Mouse (Mus musculus): ENCODE measurements around the gene Fryl. TPM values are rescaled to one million over a fixed set of nuclear protein-coding genes. Genes with fewer than 3 reads are reported as not detected.
A peak's percentile ranks its signal among the peaks of the same experiment; 100 is the strongest.

Gene Fryl
- polyA plus RNA-seq, 1 experiment from 2014 or later = 32.4 TPM

DNA sequence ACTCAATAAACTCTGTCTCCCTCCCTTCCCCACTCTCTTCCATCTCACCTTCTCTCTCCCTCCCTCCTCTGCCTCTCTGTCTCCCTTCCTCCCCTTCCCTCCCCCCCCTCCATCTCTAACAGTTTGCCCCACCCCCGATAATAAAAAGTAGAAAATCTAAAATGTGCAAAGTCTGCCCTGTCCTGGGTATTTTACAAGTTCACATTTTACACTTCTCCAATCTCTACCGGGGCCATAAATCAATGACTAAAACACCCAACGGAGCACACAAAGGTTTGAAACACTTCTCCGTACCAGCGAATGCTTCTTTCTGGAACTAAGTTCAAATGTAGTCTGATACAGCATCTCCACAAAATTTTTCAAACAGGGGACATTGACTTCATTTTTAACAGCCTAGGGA, 136.9 kb downstream of the Fryl start:
- H3K9me3 ChIP-seq (replicated peaks; ENCODE audit: control insufficient read depth, low read length) = no peaks in the 10 kb centered on the region
- no peak overlapping the region for H3K4me2 ChIP-seq (ENCODE audit: low read length)
- no peaks in the 10 kb centered on the region for H3K4me1 ChIP-seq (ENCODE audit: control insufficient read depth, insufficient read depth, low read length)
- H3K36me3 ChIP-seq (ENCODE audit: control insufficient read depth, insufficient read depth, low read length) = peaks cover 38% of the 10 kb centered on the region
- no peak overlapping the region for H3K4me3 ChIP-seq (ENCODE audit: low read depth, low read length)
- no peaks in the 10 kb centered on the region for H3K27me3 ChIP-seq (replicated peaks; ENCODE audit: control insufficient read depth, insufficient read depth, low read length)
- no peak overlapping the region for H3K9ac ChIP-seq (ENCODE audit: low read length)
- 94% methylated on average over 5 of the region's 5 CpGs for WGBS
- no peak overlapping the region for H3K27ac ChIP-seq (ENCODE audit: low read depth, low read length)
- DNase-seq (ENCODE audit: low spot score) (no peak), ATAC-seq (no peak)

DNA sequence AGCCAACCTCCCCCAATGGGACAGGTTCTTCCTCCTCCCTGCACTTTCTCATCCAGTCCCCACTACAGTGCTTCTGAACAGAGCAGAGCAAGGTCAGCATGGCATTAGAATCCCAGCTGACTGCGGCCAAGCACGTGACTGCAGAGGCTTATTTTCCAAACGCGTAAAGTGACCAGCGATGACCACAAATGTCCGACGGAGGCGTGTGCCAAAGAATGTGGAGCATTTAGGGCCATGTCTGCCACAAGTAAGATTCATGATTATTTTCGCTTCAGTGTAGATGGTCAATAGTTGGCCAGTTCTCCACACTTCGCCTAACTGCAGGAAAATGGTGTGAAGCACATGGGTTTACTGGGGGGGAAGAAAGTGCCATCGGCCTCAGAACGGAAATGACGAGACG, 137.6 kb downstream of the Fryl start:
- no peak overlapping the region for H3K4me3 ChIP-seq (ENCODE audit: low read depth, low read length)
- no peaks in the 10 kb centered on the region for H3K9me3 ChIP-seq (replicated peaks; ENCODE audit: control insufficient read depth, low read length)
- no peak overlapping the region for H3K4me2 ChIP-seq (ENCODE audit: low read length)
- H3K4me1 ChIP-seq (ENCODE audit: control insufficient read depth, insufficient read depth, low read length) = no peaks in the 10 kb centered on the region
- no peak overlapping the region for H3K9ac ChIP-seq (ENCODE audit: low read length)
- H3K36me3 ChIP-seq (ENCODE audit: control insufficient read depth, insufficient read depth, low read length) = peaks cover 36% of the 10 kb centered on the region
- H3K27ac ChIP-seq (ENCODE audit: low read depth, low read length) = no peak overlapping the region
- H3K27me3 ChIP-seq (replicated peaks; ENCODE audit: control insufficient read depth, insufficient read depth, low read length) = no peaks in the 10 kb centered on the region
- 92% methylated on average over 14 of the region's 14 CpGs for WGBS
- no peak for DNase-seq (ENCODE audit: low spot score)
- ATAC-seq = no peak

DNA sequence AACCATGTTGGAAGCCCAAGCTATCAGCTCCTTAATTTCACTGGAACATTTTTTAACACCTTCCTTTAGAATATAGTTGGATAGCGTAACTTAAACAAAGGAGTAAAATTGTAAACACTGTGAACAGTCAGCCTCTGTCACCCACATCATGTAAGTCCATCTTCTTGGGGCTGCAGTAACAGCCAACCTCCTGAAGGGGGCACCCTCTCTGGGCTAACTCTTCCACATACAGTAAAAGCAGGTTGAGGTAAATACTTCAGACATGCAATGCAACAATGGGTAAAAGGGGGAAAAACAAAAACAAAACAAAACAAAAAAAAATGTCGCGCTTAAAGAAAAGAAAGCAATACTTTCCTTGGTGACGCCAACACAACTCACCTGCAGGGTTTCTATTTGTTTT, 141.5 kb downstream of the Fryl start:
- Histone ChIP-seq H3K4me1 (ENCODE audit: control insufficient read depth, insufficient read depth, low read length) (no peaks in the 10 kb centered on the region), H3K4me2 (ENCODE audit: low read length) (no peak overlapping the region), H3K27ac (ENCODE audit: low read depth, low read length) (no peak overlapping the region), H3K27me3 (replicated peaks; ENCODE audit: control insufficient read depth, insufficient read depth, low read length) (no peaks in the 10 kb centered on the region), H3K4me3 (ENCODE audit: low read depth, low read length) (no peak overlapping the region), H3K9ac (ENCODE audit: low read length) (no peak overlapping the region), H3K36me3 (ENCODE audit: control insufficient read depth, insufficient read depth, low read length) (peaks cover 34% of the 10 kb centered on the region; the same call in 1 of the 2 replicates), H3K9me3 (replicated peaks; ENCODE audit: control insufficient read depth, low read length) (no peaks in the 10 kb centered on the region)
- DNase-seq (ENCODE audit: low spot score) (peak; percentile 28), ATAC-seq (no peak)
- 98% methylated on average over 4 of the region's 4 CpGs for WGBS

DNA sequence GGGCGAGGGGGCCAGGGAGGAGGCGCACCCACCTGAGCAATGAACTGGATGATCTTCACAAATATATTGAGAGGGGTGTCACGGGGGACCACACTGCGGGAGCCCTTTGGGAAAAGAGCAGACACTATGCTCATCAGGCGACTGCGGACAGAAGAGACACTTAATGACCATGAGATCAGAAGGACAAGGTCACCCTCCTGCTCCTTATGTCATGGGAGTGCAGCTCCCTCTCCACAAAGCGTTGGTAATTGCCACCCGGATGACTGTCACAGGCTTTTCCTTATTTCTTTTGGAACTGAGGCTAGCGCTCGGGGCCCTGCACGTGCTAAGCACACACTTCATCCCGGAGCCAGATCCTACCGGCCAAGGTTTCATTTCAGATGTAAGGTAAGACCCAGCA, 144.1 kb downstream of the Fryl start:
- H3K9ac ChIP-seq (ENCODE audit: low read length) = no peak overlapping the region
- no peaks in the 10 kb centered on the region for H3K9me3 ChIP-seq (replicated peaks; ENCODE audit: control insufficient read depth, low read length)
- H3K4me2 ChIP-seq (ENCODE audit: low read length) = no peak overlapping the region
- DNase-seq (ENCODE audit: low spot score) (no peak), ATAC-seq (no peak)
- H3K27me3 ChIP-seq (replicated peaks; ENCODE audit: control insufficient read depth, insufficient read depth, low read length) = no peaks in the 10 kb centered on the region
- WGBS = 91% methylated on average over 13 of the region's 13 CpGs
- H3K36me3 ChIP-seq (ENCODE audit: control insufficient read depth, insufficient read depth, low read length) = peaks cover 43% of the 10 kb centered on the region
- no peak overlapping the region for H3K4me3 ChIP-seq (ENCODE audit: low read depth, low read length)
- H3K4me1 ChIP-seq (ENCODE audit: control insufficient read depth, insufficient read depth, low read length) = no peaks in the 10 kb centered on the region
- no peak overlapping the region for H3K27ac ChIP-seq (ENCODE audit: low read depth, low read length)

DNA sequence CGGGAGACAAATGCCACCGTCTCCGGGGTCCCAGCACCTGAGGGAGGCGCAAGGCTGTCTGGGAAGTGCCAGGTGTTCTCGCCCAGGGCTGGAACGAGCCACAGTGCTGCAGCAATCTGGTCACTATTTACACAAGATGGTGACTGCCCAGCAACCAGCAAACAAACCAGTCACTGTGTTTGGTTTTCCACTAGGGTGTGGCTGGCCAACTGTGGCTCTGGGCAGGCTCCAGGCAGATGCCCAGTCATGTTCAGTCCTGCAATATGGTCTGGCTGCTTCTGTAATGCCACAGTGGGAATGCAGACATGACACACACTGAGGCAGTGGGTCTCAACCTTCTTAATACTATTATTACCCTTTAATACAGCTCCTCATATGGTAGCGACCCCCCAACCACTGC, 152.8 kb downstream of the Fryl start:
- H3K9me3 ChIP-seq (replicated peaks; ENCODE audit: control insufficient read depth, low read length) = no peaks in the 10 kb centered on the region
- H3K4me2 ChIP-seq (ENCODE audit: low read length) = no peak overlapping the region
- H3K4me3 ChIP-seq (ENCODE audit: low read depth, low read length) = no peak overlapping the region
- no peak for DNase-seq (ENCODE audit: low spot score)
- 91% methylated on average over 7 of the region's 7 CpGs for WGBS
- H3K27me3 ChIP-seq (replicated peaks; ENCODE audit: control insufficient read depth, insufficient read depth, low read length) = no peaks in the 10 kb centered on the region
- no peaks in the 10 kb centered on the region for H3K4me1 ChIP-seq (ENCODE audit: control insufficient read depth, insufficient read depth, low read length)
- H3K9ac ChIP-seq (ENCODE audit: low read length) = no peak overlapping the region
- no peak for ATAC-seq
- no peak overlapping the region for H3K27ac ChIP-seq (ENCODE audit: low read depth, low read length)
- H3K36me3 ChIP-seq (ENCODE audit: control insufficient read depth, insufficient read depth, low read length) = peaks cover 75% of the 10 kb centered on the region

DNA sequence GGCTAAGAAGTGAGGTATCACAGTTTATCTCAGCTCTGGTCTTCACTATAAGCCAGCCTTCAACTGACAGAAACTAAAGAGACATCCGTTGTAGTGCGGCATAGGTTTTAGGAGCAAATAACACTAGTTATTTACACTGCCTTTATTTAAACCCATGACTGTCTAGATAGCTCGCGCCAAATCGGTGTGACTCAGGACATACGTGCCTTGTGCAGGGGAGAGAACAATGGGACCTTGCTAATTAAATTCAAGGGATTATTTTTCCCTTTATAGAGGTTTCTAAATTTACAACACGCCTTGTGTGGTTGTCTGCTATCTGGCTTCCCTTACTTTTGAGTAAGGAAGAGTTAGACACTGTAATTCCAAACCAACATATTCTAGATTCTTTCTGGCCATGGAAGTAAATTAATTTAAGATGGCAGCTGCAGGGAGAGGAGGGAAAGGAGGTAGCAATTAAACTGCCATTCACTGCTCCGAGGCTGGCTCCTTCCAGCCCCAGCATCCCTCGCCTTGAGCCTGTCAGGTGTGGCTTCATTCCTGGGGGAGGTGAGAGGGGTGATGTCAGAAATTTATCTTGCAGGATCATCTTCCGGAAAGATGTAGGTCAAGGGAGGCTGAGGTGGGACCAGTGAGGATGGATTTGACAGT, 154.0 kb downstream of the Fryl start:
- no peak for DNase-seq (ENCODE audit: low spot score)
- no peak overlapping the region for H3K27ac ChIP-seq (ENCODE audit: low read depth, low read length)
- no peak overlapping the region for H3K9ac ChIP-seq (ENCODE audit: low read length)
- H3K4me3 ChIP-seq (ENCODE audit: low read depth, low read length) = no peak overlapping the region
- H3K36me3 ChIP-seq (ENCODE audit: control insufficient read depth, insufficient read depth, low read length) = peaks cover 75% of the 10 kb centered on the region
- ATAC-seq = no peak
- H3K4me1 ChIP-seq (ENCODE audit: control insufficient read depth, insufficient read depth, low read length) = no peaks in the 10 kb centered on the region
- no peaks in the 10 kb centered on the region for H3K9me3 ChIP-seq (replicated peaks; ENCODE audit: control insufficient read depth, low read length)
- no peak overlapping the region for H3K4me2 ChIP-seq (ENCODE audit: low read length)
- H3K27me3 ChIP-seq (replicated peaks; ENCODE audit: control insufficient read depth, insufficient read depth, low read length) = no peaks in the 10 kb centered on the region
- WGBS = 59% methylated on average over 10 of the region's 10 CpGs

DNA sequence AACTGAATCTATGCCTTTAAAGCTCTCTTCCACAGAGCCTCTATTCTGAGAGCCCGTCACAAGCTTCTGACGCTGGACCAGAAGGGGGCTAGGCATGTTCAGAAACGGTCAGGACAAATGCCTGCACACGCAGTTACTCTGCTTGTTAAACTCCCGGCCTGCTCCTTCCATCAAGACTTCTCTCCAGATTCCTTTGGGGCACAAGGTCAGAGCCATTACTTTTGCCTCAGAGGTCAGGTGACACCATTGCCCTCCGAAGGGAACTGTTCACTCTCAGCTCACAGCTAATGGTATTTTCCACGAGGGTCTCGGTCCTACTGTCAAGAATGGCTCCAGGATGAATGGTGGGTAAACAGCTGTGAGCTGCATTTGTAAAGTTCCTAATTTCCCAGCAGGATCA, 164.2 kb downstream of the Fryl start:
- Histone ChIP-seq H3K9me3 (replicated peaks; ENCODE audit: control insufficient read depth, low read length) (no peaks in the 10 kb centered on the region), H3K4me1 (ENCODE audit: control insufficient read depth, insufficient read depth, low read length) (no peaks in the 10 kb centered on the region), H3K4me2 (ENCODE audit: low read length) (no peak overlapping the region), H3K36me3 (ENCODE audit: control insufficient read depth, insufficient read depth, low read length) (peaks cover 84% of the 10 kb centered on the region), H3K4me3 (ENCODE audit: low read depth, low read length) (no peak overlapping the region), H3K9ac (ENCODE audit: low read length) (no peak overlapping the region), H3K27me3 (replicated peaks; ENCODE audit: control insufficient read depth, insufficient read depth, low read length) (no peaks in the 10 kb centered on the region), H3K27ac (ENCODE audit: low read depth, low read length) (no peak overlapping the region)
- DNase-seq (ENCODE audit: low spot score) (no peak), ATAC-seq (no peak)
- WGBS = 87% methylated on average over 8 of the region's 8 CpGs

DNA sequence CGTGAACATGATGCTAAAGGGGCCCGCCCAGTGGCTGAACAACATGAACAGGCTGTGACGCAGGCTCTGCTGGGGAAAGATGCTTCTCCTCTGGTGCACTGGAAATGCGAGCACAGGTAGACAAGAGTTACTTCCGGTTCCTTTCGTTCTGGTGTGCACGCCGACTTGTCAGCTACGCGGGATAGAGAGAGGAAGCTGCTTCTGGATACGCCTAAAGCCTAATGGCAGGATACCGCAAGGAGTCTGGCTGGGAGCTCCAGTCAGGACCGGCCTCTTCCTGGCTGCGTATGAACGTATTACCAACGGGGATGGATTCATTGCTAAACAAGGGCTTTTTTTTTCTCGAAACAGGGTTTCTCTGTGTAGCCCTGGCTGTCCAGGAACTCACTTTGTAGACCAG, 167.3 kb downstream of the Fryl start:
- WGBS = 96% methylated on average over 17 of the region's 17 CpGs
- no peaks in the 10 kb centered on the region for H3K9me3 ChIP-seq (replicated peaks; ENCODE audit: control insufficient read depth, low read length)
- no peak overlapping the region for H3K27ac ChIP-seq (ENCODE audit: low read depth, low read length)
- H3K36me3 ChIP-seq (ENCODE audit: control insufficient read depth, insufficient read depth, low read length) = peaks cover 83% of the 10 kb centered on the region
- no peak overlapping the region for H3K4me2 ChIP-seq (ENCODE audit: low read length)
- ATAC-seq (no peak), DNase-seq (ENCODE audit: low spot score) (no peak)
- no peaks in the 10 kb centered on the region for H3K27me3 ChIP-seq (replicated peaks; ENCODE audit: control insufficient read depth, insufficient read depth, low read length)
- H3K4me3 ChIP-seq (ENCODE audit: low read depth, low read length) = no peak overlapping the region
- no peaks in the 10 kb centered on the region for H3K4me1 ChIP-seq (ENCODE audit: control insufficient read depth, insufficient read depth, low read length)
- no peak overlapping the region for H3K9ac ChIP-seq (ENCODE audit: low read length)

DNA sequence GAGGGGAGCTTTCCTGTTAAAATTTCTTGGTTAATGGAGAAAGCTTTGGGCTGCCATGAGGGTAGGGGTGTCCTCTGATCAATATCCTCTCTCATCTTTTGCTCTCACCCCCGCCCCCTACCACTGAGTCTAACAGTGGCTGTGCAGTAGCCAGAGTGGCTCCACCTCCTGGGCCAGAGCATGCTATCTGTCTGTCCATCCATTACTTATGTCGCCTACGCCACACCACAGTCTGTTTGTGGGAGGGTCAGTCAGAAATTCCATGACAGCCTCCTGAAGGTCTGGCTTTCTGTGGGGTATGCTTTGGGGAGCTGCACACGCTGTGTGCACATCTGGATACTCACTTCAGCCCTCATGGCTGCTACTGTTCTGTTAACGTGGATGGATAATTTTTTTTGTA, 174.9 kb downstream of the Fryl start:
- Histone ChIP-seq H3K9me3 (replicated peaks; ENCODE audit: control insufficient read depth, low read length) (no peaks in the 10 kb centered on the region), H3K27me3 (replicated peaks; ENCODE audit: control insufficient read depth, insufficient read depth, low read length) (no peaks in the 10 kb centered on the region), H3K36me3 (ENCODE audit: control insufficient read depth, insufficient read depth, low read length) (peaks cover 80% of the 10 kb centered on the region), H3K4me2 (ENCODE audit: low read length) (no peak overlapping the region), H3K27ac (ENCODE audit: low read depth, low read length) (no peak overlapping the region), H3K9ac (ENCODE audit: low read length) (no peak overlapping the region), H3K4me3 (ENCODE audit: low read depth, low read length) (no peak overlapping the region), H3K4me1 (ENCODE audit: control insufficient read depth, insufficient read depth, low read length) (no peaks in the 10 kb centered on the region)
- WGBS = 90% methylated on average over 5 of the region's 5 CpGs
- DNase-seq (ENCODE audit: low spot score) (no peak), ATAC-seq (no peak)

Measured in forebrain, embryonic 14.5 days (tissue).